Mouse (Mus musculus) bone marrow macrophage, adult 2 months (primary cell): ENCODE results near the gene BC147527. TPM values are rescaled to one million over a fixed set of nuclear protein-coding genes. Genes with fewer than 3 reads are reported as not detected.
"Not testable (repeated sequence)": the region's sequence is repeated elsewhere in the genome, so short reads cannot be mapped to it uniquely, and the experiment has no call there.

ENCODE experiments used
- H3K27ac ChIP-seq: 2 replicates; pipeline ENCODE4 v1.5.1; 2012; ENCODE audit warnings: low read depth, low read length; ENCODE audit not compliant: insufficient read depth
- H3K4me1 ChIP-seq: 2 replicates; pipeline ENCODE4 v1.6.1; 2012; ENCODE audit warnings: low read length; ENCODE audit not compliant: control insufficient read depth, insufficient read depth
- H3K4me3 ChIP-seq: 2 replicates; pipeline ENCODE4 v1.5.1; 2012; ENCODE audit warnings: mild to moderate bottlenecking, low read length, moderate library complexity; ENCODE audit not compliant: insufficient read depth
- CTCF ChIP-seq: IDR thresholded peaks from 2 replicates; pipeline ENCODE4 v1.5.1; 2012; ENCODE audit warnings: low read depth, mild to moderate bottlenecking, low read length, moderate library complexity
- POLR2A ChIP-seq: IDR thresholded peaks from 2 replicates; pipeline ENCODE4 v1.6.1; 2012; ENCODE audit warnings: mild to moderate bottlenecking, low read depth, low read length, borderline replicate concordance
- polyA plus RNA-seq: library from polyadenylated mRNA; stranded (reverse); fragments of >200 nt; gene quantifications from 2 replicates; pipeline ENCODE4 v1.2.4, GENCODE M21; 2012; ENCODE audit not compliant: missing spikeins, insufficient read depth, insufficient read length

The BC147527 gene
- polyA plus RNA-seq = 7.6 and 8.4 TPM in 2 replicates

- TF ChIP-seq CTCF = no peak
- no peak for TF ChIP-seq POLR2A
These were observed at the start of gene BC147527 for GRCm38 (mm10) chr13:120299991-120300442. TSS of gene BC147527 (plus strand) at chr13:120300392.

GRCm38 (mm10) chr13:120251208-120251924 lies 48.8 kb upstream of the BC147527 start:
- H3K27ac ChIP-seq, H3K4me3 ChIP-seq, H3K4me1 ChIP-seq: not testable (repeated sequence)

More at GRCm38 (mm10) chr13:120299991-120300442, at the start of gene BC147527:
- Histone ChIP-seq H3K4me3 (no peak within 1 kb of the TSS), H3K4me1 (peaks cover 17% of the 10 kb centered on the region), H3K27ac (peak within 1 kb of the TSS; percentile 64)

GRCm38 (mm10) chr13:120258817-120259658 lies 41.2 kb upstream of the BC147527 start:
- H3K27ac ChIP-seq = peak overlapping the region; percentile 51
- not testable (repeated sequence) for H3K4me3 ChIP-seq, H3K4me1 ChIP-seq

- peak overlapping the region; percentile 47; the same call in 1 of the 2 replicates for H3K27ac ChIP-seq
- H3K4me1 ChIP-seq, H3K4me3 ChIP-seq: not testable (repeated sequence)
These were observed 40.5 kb upstream of the BC147527 start for GRCm38 (mm10) chr13:120259718-120260117.

- not testable (repeated sequence) for H3K4me1 ChIP-seq, H3K27ac ChIP-seq, H3K4me3 ChIP-seq
These were observed 37.3 kb upstream of the BC147527 start, which contains the start of gene AF067061 for GRCm38 (mm10) chr13:120262870-120263269. TSS of gene AF067061 (plus strand) at chr13:120263114.

- H3K4me1 ChIP-seq, H3K4me3 ChIP-seq, H3K27ac ChIP-seq: not testable (repeated sequence)
These were observed 22.4 kb upstream of the BC147527 start for GRCm38 (mm10) chr13:120277837-120278236.

GRCm38 (mm10) chr13:120278784-120279183 lies 21.4 kb upstream of the BC147527 start:
- no peak for TF ChIP-seq CTCF
- no peak for TF ChIP-seq POLR2A
- no peak overlapping the region for H3K27ac ChIP-seq
- no peaks in the 10 kb centered on the region for H3K4me1 ChIP-seq
- H3K4me3 ChIP-seq = no peak overlapping the region

GRCm38 (mm10) chr13:120299324-120299894 lies 783 bp upstream of the BC147527 start:
- Histone ChIP-seq H3K4me3 (no peak overlapping the region), H3K4me1 (peaks cover 17% of the 10 kb centered on the region), H3K27ac (peak overlapping the region; percentile 64)
- TF ChIP-seq CTCF (no peak), POLR2A (no peak)

GRCm38 (mm10) chr13:120300853-120301252 lies 661 bp downstream of the BC147527 start:
- no peak overlapping the region for H3K4me3 ChIP-seq
- TF ChIP-seq CTCF (no peak), POLR2A (no peak)
- no peak overlapping the region for H3K27ac ChIP-seq
- H3K4me1 ChIP-seq = peaks cover 17% of the 10 kb centered on the region

GRCm38 (mm10) chr13:120310749-120311148 lies 10.6 kb downstream of the BC147527 start:
- Histone ChIP-seq H3K4me3 (no peak overlapping the region), H3K4me1 (no peaks in the 10 kb centered on the region), H3K27ac (no peak overlapping the region)
- no peak for TF ChIP-seq POLR2A
- TF ChIP-seq CTCF = no peak
